Mouse (Mus musculus) macrophage (primary cell): Measurements from ENCODE around the gene Arpc2. TPM values are rescaled to one million over a fixed set of nuclear protein-coding genes. Genes with fewer than 3 reads are reported as not detected.
"Not testable (repeated sequence)": the region's sequence is repeated elsewhere in the genome, so short reads cannot be mapped to it uniquely, and the experiment has no call there.

Experiments
- H3K27ac ChIP-seq: fragments of 350-480 bp; formaldehyde crosslinking; 2 replicates; pipeline ENCODE4 v1.9.0; 2021
- H3K36me3 ChIP-seq: fragments of 350-480 bp; formaldehyde crosslinking; 2 replicates; pipeline ENCODE4 v1.9.0; 2021; ENCODE audit errors: inconsistent target
- H3K4me3 ChIP-seq: fragments of 350-480 bp; formaldehyde crosslinking; 2 replicates; pipeline ENCODE4 v1.9.0; 2021; ENCODE audit errors: inconsistent target
- H3K79me2 ChIP-seq: fragments of 350-480 bp; formaldehyde crosslinking; 2 replicates; pipeline ENCODE4 v1.9.0; 2021; ENCODE audit errors: inconsistent target
- WGBS: methylation state at CpG from one replicate; pipeline ENCODE4 v1.1.7; 2026; ENCODE audit warnings: inconsistent platforms; ENCODE audit not compliant: missing documents; 5-methylcytosine and 5-hydroxymethylcytosine counted together
- polyA plus RNA-seq: library from polyadenylated mRNA; stranded (reverse); fragments of 250-400 nt; gene quantifications from 3 replicates; pipeline ENCODE4 v1.2.4, GENCODE M21; 2018; ENCODE audit warnings: inconsistent platforms

Gene Arpc2
- polyA plus RNA-seq, 1 experiment from 2014 or later, result 1,406 TPM

DNA sequence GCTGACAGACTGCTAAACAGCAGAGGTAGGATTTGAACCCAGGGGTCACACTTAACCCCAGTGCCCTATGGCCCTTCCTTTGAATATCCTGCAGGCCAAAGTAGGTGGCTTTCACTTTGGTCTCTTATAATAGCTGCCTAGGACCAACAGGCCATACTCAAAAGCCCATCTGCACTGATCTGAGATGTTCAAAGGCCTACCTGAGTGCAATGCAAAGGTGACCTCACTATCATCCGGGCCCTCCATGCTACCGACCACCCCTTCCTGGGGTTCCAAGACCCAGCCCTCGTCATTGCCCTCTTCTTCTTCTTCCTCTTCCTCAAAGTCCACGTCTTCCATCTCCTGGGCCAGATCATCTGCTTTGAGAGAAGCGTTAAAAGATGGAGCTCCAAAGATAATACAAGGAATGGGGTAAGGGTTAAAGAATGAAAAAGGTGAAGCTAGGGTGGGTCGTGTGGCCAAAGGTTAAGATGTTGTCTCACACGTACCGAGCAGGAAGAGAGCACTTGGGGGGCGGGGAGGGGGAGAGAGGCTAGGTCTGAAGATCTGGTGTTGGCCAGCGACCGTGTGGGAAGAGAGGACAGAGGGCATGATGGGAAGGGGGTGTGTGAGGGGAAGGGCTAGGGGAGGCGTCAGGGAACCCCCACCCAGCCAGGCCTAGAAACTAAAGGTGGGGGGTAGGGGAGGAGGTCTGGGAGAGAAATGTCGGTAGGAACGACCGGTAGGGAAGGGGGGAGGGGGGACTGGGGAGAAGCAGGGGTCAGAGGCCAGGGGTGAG lies 48.0 kb downstream of the Arpc2 start:
- H3K36me3 ChIP-seq, result peaks cover 50% of the 10 kb centered on the region

DNA sequence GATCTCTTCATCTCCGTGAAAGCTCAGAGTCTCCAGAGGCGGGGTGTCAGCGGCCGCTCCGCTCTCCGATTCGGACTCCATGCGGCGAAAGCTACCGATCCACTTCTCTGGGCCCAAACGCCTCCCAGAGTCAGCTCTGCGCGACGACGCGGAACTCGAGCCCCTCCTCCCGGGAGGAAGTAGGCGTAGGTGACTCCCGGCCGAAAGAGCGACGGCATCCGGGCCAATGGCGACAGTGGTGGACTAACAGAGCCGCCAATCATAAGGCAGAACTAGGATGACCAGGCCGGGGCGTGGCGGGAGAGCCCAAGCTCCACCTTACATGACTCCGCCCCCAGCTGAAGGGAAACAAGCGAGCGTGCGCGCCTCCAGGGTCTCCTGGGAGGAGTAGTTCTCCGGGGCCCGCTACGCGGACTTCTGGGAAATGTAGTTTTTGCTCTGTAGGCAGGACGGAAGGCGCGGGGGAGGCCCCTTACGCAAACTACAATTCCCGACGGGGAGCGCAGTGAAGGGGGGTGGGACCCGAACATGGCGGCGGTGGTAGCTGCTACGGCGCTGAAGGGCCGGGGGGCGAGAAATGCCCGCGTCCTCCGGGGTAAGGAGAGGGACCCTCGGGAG lies 48.8 kb downstream of the Arpc2 start, which contains the start of the genes Aamp and Pnkd:
TSS of gene Aamp (minus strand) at position 196 of the 618 bp plus-strand sequence.
TSS of gene Pnkd (plus strand) at position 388 of the 618 bp plus-strand sequence.
- WGBS, result 0% methylated on average over 54 of the region's 56 CpGs
- Histone ChIP-seq H3K4me3 (peak within 1 kb of the TSS; percentile 95), H3K27ac (peak within 1 kb of the TSS; percentile 79), H3K79me2 (peaks cover 28% of the 10 kb centered on the region), H3K36me3 (peaks cover 56% of the 10 kb centered on the region)

More for the DNA sequence above, 48.0 kb downstream of the Arpc2 start:
- 5% methylated on average over 14 of the region's 15 CpGs for WGBS
- peaks cover 28% of the 10 kb centered on the region for H3K79me2 ChIP-seq
- peak overlapping the region; percentile 95 for H3K4me3 ChIP-seq
- H3K27ac ChIP-seq, result peak overlapping the region; percentile 79

DNA sequence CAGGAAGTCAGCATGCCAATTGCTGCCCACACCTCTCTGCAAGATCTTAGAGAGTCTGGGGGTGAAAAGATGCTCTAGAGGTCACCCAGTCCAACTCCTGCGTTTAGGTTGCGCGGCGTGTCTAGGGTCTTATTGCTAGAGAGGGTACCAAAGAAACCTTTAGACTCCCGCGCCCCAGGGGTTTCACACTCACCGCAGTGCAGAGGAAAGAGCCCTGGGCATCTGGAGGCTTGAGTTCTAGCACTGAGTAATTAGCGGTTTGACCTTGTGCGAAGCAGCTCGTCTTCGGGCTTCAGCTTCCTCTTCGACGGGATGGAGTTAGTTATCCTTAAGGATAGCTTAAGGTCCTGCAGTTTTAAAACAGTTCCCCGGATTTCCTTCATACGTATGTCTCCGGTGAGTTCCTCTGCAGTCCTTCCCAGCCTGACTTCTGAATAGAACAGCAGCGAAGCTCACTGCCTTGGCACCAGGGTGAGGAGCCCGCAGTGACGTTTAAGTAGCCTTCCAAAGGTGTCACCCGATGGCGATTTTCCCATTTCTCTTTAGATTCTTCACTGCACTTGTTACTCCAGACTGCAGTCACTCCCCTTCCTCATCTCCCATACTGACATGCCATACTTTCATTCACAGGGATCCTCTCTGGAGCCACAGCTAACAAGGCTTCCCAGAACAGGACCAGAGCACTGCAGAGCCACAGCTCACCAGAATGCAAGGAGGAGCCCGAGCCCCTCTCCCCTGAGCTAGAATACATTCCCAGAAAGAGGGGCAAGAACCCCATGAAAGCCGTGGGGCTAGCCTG lies 49.5 kb downstream of the Arpc2 start:
- peak overlapping the region; percentile 82 for H3K4me3 ChIP-seq
- WGBS, result 8% methylated on average over 23 of the region's 23 CpGs
- peaks cover 28% of the 10 kb centered on the region for H3K79me2 ChIP-seq
- peaks cover 55% of the 10 kb centered on the region for H3K36me3 ChIP-seq
- peak overlapping the region; percentile 4; the same call in 1 of the 2 replicates for H3K27ac ChIP-seq

DNA sequence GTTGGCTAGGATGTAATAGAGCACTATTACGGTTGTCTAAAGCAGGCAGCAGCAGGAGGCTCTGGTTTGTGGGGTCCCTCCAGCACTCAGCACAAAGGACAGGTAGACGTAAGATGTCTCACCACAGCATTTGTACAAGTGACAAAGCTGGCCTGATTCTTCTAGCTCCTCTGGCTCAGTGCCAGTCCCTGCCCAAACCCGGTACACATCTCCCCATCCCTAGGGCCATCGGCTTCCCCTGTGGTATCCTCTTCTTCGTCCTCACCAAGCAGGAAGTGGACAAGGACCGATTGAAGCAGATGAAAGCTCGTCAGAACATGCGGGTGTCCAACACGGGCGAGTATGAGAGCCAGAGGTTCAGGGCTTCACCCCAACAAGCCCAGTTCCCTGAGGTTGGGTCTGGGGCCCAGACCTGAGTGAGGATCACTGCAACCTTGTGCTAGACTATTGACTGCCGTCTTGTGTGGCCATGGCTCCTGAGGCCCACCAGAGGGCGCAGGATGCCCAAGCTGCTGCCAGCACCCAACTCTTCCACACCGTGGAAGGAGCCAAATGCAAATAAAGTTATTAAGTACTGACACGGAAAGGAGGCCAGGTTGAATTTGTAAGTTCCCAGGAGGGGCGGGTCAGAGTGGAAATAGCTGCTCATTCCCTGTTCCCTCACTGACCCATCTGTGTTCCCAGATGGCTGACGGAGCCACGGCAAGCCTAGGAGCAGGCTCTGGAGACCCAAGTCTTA lies 51.2 kb downstream of the Arpc2 start:
- Histone ChIP-seq H3K79me2 (peaks cover 23% of the 10 kb centered on the region), H3K36me3 (peaks cover 52% of the 10 kb centered on the region)
- not testable (repeated sequence) for H3K27ac ChIP-seq, H3K4me3 ChIP-seq
- 67% methylated on average over 13 of the region's 17 CpGs for WGBS

DNA sequence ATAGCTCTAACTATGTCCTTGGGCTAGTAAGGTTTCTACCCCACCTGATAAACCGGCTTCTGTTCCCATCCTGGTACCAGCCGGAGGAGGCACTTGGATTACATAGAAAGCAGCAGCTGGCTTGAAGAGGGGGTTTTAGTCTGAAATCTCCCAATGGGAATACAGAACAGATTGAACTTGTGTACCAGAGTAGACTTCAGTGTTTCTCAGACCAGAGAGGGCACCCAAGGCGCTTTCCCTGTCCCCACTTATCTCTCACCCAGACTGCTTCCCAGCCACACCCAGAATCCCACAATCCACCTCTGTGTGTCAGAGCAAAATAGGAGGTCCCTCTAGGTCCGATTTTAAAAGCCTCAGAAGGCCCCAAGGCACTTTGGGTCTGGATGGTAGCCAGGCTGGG lies 52.4 kb downstream of the Arpc2 start:
- Histone ChIP-seq H3K36me3 (peaks cover 53% of the 10 kb centered on the region), H3K79me2 (peaks cover 18% of the 10 kb centered on the region), H3K27ac (no peak overlapping the region), H3K4me3 (no peak overlapping the region)
- WGBS, result 87% methylated on average over 4 of the region's 4 CpGs

DNA sequence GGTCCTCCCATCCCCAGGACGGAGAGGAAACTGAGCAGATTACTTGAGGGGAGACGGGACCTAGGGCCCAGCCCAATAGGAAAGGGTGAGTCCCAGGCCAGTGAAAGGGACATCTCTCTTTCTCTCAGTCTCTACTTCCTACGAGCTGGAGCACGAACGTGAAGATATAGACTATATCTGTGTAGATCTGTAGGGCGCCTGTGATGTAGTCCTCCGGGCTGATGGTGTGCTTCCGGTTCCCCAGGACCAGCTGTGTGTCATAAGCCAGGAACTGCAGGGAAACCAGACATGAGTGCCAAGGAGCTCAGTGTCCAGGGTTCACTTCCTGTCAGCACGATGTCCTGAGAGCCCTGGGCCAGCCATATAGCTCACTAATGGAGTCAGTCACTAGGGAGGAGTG lies 53.4 kb downstream of the Arpc2 start:
- no peak overlapping the region for H3K4me3 ChIP-seq
- H3K27ac ChIP-seq, result no peak overlapping the region
- H3K36me3 ChIP-seq, result peaks cover 53% of the 10 kb centered on the region
- 94% methylated on average over 9 of the region's 9 CpGs for WGBS
- H3K79me2 ChIP-seq, result peaks cover 9% of the 10 kb centered on the region; the same call in 1 of the 2 replicates

DNA sequence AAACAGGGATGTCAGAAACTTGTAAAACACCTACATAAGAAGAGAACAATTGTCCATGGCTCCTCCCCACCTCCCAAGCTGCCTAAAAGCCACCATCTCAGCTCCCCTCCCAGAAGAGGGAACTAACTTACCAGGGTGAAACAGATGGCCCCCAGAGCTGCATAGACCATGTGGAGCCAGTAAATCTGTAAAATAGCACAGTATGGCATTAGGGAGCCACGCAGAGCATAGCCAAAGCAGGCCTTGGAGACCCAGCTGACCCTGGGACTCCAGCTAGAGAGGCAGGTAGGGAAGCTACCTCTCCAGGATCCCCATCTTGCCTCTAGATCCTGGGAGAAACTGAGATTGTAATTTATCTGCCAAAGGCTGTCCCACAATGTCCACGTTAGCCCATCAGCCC lies 53.9 kb downstream of the Arpc2 start:
- Histone ChIP-seq H3K27ac (no peak overlapping the region), H3K4me3 (no peak overlapping the region), H3K79me2 (peaks cover 9% of the 10 kb centered on the region; the same call in 1 of the 2 replicates), H3K36me3 (peaks cover 53% of the 10 kb centered on the region)
- WGBS, result 95% methylated on average over 2 of the region's 2 CpGs

DNA sequence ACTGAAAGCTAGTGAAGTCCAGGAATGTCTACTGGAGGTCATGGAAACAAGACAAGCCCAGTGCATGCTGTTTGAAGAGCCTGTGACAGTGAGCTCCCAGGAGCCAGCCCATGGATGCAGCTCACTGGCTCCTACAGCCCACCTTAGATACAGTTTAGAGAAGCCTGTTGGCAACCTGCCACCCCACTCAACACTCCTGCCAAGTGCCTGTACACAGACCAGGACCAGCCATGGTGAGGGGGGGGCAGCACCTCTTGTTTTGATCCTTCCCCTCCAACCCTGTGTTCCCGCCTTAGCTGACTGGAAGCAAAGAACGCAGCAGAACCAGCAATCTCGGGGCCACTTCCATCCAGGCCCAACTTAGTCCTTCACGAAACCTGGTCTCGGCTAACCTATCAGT lies 54.3 kb downstream of the Arpc2 start:
- peaks cover 13% of the 10 kb centered on the region; the same call in 1 of the 2 replicates for H3K79me2 ChIP-seq
- no peak overlapping the region for H3K4me3 ChIP-seq
- no peak overlapping the region for H3K27ac ChIP-seq
- WGBS, result 91% methylated on average over 5 of the region's 5 CpGs
- H3K36me3 ChIP-seq, result peaks cover 53% of the 10 kb centered on the region

DNA sequence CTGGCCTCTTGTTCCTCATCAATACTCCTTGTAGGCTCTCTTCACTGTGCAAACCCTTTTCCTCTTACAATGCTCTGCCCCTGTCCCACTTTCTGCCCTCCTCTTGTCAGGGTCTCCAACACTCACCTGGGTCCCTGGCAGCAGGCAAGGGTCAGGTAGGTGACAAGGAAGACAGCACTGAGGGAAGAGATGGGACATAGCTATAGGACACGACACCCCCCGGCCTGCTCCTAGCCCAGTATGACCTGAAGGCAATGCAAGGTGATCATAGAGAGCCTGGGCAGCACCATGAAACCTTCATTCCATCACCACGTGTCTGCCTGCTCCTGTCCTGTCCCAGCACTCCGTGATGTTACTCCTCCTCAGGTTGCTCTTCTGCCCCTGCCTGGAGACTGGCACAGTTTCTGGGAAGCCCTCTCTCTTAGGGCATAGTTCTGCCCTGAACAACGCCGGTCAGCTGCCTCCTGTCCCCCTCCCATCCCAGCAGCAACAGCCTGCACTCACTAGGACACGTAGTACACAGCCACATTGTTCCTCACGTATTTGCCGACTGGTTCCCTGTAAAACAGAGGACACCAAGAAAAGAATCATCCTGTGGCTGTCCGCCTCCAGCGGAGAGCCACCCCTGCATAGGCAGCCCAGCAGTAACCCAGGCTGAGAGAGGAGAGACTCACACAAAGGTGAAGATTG lies 56.6 kb downstream of the Arpc2 start:
- H3K4me3 ChIP-seq, result no peak overlapping the region
- WGBS, result 94% methylated on average over 11 of the region's 11 CpGs
- peaks cover 27% of the 10 kb centered on the region for H3K79me2 ChIP-seq
- peaks cover 53% of the 10 kb centered on the region for H3K36me3 ChIP-seq
- H3K27ac ChIP-seq, result no peak overlapping the region

DNA sequence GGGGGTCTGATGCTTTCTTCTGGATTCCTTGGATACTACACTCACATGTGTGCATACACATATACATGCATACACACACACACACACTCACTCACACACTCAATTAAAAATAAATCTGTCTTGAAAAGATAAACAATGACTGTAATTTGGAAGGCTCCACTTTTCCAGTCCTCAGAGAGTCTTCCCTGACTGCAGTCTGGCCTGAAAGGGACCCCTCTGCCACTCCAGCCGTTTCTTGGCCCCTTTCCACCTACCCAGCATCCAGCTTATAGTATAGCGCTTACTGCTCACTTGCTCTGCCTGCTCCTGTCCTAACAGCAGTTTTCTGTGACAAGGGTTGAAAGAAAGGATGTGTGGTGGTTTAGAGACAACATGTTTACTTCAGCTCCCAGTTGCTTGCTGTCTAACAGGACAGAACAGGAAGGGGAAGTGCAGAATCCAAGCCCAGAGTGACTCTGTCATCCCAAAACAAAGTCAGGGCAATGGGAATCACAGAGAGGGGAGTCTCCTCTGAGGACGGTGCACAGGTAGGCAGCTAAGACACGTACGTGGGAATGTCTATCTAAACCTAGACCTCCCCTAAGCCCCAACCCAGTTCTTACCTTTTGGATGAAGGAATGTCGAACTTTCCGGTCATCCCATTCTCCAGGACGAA lies 57.5 kb downstream of the Arpc2 start:
- H3K36me3 ChIP-seq, result peaks cover 44% of the 10 kb centered on the region
- H3K27ac ChIP-seq, result no peak overlapping the region
- no peak overlapping the region for H3K4me3 ChIP-seq
- WGBS, result 93% methylated on average over 8 of the region's 8 CpGs
- peaks cover 36% of the 10 kb centered on the region for H3K79me2 ChIP-seq

DNA sequence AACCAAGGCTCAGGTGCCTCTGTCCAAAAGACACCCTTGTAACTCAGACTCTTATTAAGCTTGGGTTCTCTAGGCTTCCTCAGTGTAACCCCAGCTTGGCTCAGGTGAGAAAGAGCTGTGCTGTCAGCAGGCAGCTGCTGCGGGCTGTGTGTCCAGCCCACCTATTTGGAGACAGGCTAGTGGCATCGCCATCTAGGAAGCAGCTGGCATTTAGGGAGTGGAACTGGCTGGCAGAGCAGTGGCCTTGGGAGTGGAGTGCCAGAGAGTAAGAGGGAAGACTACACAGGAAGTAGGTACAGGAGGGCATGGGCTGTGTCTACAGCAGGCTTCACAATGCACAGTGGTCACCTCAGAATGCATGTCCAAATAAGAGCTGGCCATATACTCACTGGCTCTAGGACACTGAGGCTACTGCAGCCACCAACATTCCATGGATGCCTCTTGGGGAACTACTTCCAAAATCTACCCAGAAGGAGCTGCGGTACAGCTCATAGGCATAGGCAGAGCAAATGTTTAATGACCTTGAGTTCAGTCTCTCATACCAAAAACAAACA lies 58.3 kb downstream of the Arpc2 start:
- Histone ChIP-seq H3K79me2 (peaks cover 44% of the 10 kb centered on the region), H3K36me3 (peaks cover 37% of the 10 kb centered on the region), H3K4me3 (no peak overlapping the region), H3K27ac (no peak overlapping the region)
- WGBS, result 95% methylated on average over 2 of the region's 3 CpGs

DNA sequence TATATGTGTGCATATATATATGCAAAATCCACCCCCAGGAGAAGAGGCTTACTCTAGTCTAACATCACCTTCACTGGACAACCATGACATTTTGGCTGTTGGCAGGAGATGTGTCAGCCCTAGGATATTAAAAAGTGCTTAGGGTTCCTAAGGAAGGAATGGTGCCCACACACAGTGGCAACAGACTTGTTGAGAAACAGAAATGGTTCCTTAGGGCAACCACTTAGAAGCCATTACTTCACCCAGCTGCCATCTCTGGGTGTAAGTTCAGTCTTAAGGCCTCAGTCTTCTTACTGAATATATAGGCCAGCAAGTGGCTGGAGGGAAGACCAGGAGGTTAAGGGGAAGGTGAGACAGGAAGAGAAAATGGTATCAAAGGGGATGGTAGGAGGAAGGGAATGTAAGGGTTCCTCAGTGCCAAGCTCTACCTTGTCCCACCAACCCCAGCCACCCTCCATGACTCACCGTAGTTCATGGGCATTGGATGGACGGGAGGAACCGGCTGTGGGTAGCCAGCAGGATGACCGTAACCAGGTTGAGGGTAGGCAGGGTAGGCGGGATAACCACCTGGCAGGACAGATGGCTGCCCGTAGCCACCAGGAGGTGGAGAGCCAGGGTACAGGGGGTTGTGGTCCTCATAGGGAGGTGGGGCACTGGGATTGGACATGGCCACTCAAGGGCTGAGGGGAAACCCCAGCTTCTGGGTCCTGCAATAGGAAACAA lies 59.0 kb downstream of the Arpc2 start:
- Histone ChIP-seq H3K4me3 (no peak overlapping the region), H3K27ac (peak overlapping the region; percentile 84), H3K79me2 (peaks cover 51% of the 10 kb centered on the region), H3K36me3 (peaks cover 30% of the 10 kb centered on the region)
- WGBS, result 97% methylated on average over 6 of the region's 6 CpGs
